8 mouse cellular contexts compared by ENCODE assay signal in the genomic region with DNA sequence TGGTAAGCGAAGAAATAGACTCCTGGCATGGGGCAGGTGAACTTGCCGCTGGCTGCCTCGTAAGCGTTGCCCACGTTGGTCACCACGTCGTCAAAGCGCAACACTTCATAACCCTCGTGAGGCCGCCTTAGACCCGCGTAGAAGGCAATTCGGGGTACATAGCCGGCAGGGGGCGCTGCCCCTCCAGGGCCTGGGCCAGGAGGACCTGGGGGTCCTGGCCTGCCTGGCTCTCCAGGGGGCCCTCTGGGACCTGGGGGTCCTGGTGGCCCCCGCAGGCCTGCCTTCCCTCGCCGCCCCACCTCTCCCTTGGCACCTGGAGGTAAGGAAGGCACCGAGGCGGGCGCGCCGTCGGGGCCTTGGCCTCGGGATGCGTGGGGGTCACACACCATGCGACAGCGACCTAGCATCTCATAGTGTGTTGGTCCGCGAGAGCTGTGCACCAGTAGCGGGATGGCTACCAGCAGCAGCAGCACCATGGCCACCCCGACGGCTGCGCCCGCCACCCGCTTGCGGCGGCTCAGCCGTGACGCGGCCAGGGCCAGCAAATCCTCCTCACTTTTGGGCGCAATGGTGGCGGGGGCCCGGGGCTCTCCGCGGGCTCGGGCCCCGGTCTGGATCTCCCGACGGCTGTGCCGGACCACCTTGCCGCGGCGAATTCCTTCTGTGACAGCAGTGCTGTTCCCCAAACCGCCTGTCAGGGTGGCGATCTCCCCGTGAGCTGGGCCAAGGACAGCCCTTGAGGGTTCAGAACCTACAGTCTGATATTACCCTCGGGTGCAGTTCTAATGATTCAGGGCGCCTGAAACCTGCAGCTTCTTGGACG. TPM values are rescaled to one million over a fixed set of nuclear protein-coding genes. Genes with fewer than 3 reads are reported as not detected.
DNase-seq lines count a peak whose midpoint lies in the region; ATAC-seq and TF ChIP-seq lines count a peak whose summit lies in the region.

Gene C1ql4, minus strand, starts transcription at position 565 of the 823 bp plus-strand sequence.

- no peak for ATAC-seq in heart, embryonic 13.5 days (ENCODE audit: extremely low read depth, insufficient number of reproducible peaks, low FRiP score, low TSS enrichment)
- ATAC-seq in hindbrain, embryonic 14.5 days (ENCODE audit: low FRiP score): no peak
- ATAC-seq in megakaryocyte, adult 5-6 weeks (ENCODE audit: poor library complexity, severe bottlenecking): peak; percentile 16; the same call in 1 of the 2 replicates

- peaks cover 98% of the 10 kb centered on the region for H3K27me3 ChIP-seq in heart, embryonic 13.5 days (replicated peaks)
- peaks cover 72% of the 10 kb centered on the region for H3K27me3 ChIP-seq in hindbrain, embryonic 14.5 days (ENCODE audit: control insufficient read depth, insufficient read depth, low read length)

- 6% methylated on average over 60 of the region's 60 CpGs for WGBS in heart, embryonic 13.5 days
- WGBS in hindbrain, embryonic 14.5 days: 7% methylated on average over 60 of the region's 60 CpGs

- no peaks in the 10 kb centered on the region for H3K9me3 ChIP-seq in heart, embryonic 13.5 days
- no peaks in the 10 kb centered on the region for H3K9me3 ChIP-seq in hindbrain, embryonic 14.5 days (ENCODE audit: control insufficient read depth, low read length)

- H3K36me3 ChIP-seq in heart, embryonic 13.5 days: peaks cover 12% of the 10 kb centered on the region
- no peaks in the 10 kb centered on the region for H3K36me3 ChIP-seq in hindbrain, embryonic 14.5 days (replicated peaks; ENCODE audit: control insufficient read depth, insufficient read depth)

- peak; percentile 42; the same call in 1 of the 2 replicates for TF ChIP-seq CTCF in brain, embryonic 14.5 days (IDR thresholded peaks at IDR 0.05; ENCODE audit: borderline replicate concordance, extremely low read depth, insufficient read depth, insufficient read length)

- peak within 1 kb of the TSS; percentile 45 for H3K4me3 ChIP-seq in heart, embryonic 13.5 days
- peak within 1 kb of the TSS; percentile 24 for H3K4me3 ChIP-seq in hindbrain, embryonic 14.5 days (replicated peaks; ENCODE audit: low read length)

- DNase-seq in heart, adult 9 months (ENCODE audit: low spot score in 2 of 2): no peak
- no peak for DNase-seq in brain, embryonic 14.5 days (ENCODE audit: low read depth)
- no peak for DNase-seq in hindbrain, embryonic 14.5 days (ENCODE audit: low spot score)
- peak; percentile 79 for DNase-seq in testis, postnatal 10 days (ENCODE audit: low spot score)
- DNase-seq in spleen, postnatal 36 days (ENCODE audit: low spot score in 2 of 2): no peak
- no peak for DNase-seq in right cerebral cortex, adult 2 months (ENCODE audit: low spot score in 2 of 2)

- TF ChIP-seq POLR2A in brain, embryonic 14.5 days (IDR thresholded peaks at IDR 0.05; ENCODE audit: borderline replicate concordance, extremely low read depth, insufficient read depth, insufficient read length, poor library complexity, severe bottlenecking): no peak

- H3K27ac ChIP-seq in heart, embryonic 13.5 days (replicated peaks): no peak within 1 kb of the TSS
- H3K27ac ChIP-seq in hindbrain, embryonic 14.5 days: no peak within 1 kb of the TSS

- peaks cover 24% of the 10 kb centered on the region for H3K4me1 ChIP-seq in heart, embryonic 13.5 days
- H3K4me1 ChIP-seq in hindbrain, embryonic 14.5 days (replicated peaks; ENCODE audit: control insufficient read depth, insufficient read depth, low read length): peaks cover 13% of the 10 kb centered on the region; the same call in 1 of the 2 replicates

- H3K9ac ChIP-seq in heart, embryonic 13.5 days: peak within 1 kb of the TSS; percentile 59
- peak within 1 kb of the TSS; percentile 39; the same call in 1 of the 2 replicates for H3K9ac ChIP-seq in hindbrain, embryonic 14.5 days

- peak within 1 kb of the TSS; percentile 67 for H3K4me2 ChIP-seq in heart, embryonic 13.5 days
- peak within 1 kb of the TSS; percentile 46 for H3K4me2 ChIP-seq in hindbrain, embryonic 14.5 days (replicated peaks)

RNA-seq across cellular contexts. Expression of gene C1ql4, which starts in this region (rescaled TPM):
- polyA plus RNA-seq in heart, embryonic 13.5 days (2015; fragmentation: Nextera tagmentation; extraction: Ambion mirVana): 0.16 and 0.25 TPM in 2 replicates
- polyA plus RNA-seq in brain, embryonic 14.5 days (2012; rRNA removed): 7.0 and 15.6 TPM in 2 replicates
- 4.7 and 6.6 TPM in 2 replicates for polyA plus RNA-seq in hindbrain, embryonic 14.5 days (2014; fragmentation: Nextera tagmentation; extraction: Ambion mirVana)
- total RNA-seq in megakaryocyte, adult 5-6 weeks (2015): not detected in 2 replicates
- total RNA-seq in megakaryocyte, adult 5-6 weeks (2017): not detected in 2 replicates

Comparison
In these comparisons a context has a peak if more than half of its experiments do, and no peak if none do; other contexts are left out.
1. Peak in ATAC-seq in megakaryocyte, adult 5-6 weeks; RNA of the gene not detected or under 1 TPM.